Mouse (Mus musculus) forebrain, embryonic 16.5 days (tissue): ENCODE measurements at regions not wholly inside any gene's neighbourhood (a gene's known extent, or its start where the extent isn't known, plus 50 kb on each side); places are given as distances from the start of the nearest gene placed in this dataset.
A peak's percentile ranks its signal among the peaks of the same experiment; 100 is the strongest.

Experiments used
- ATAC-seq: fragments of 200-750 bp; cut with Nextera tagmentation; 2 replicates; pipeline ENCODE4 v1.8.0; 2017; ENCODE audit warnings: mild to moderate bottlenecking, moderate library complexity
- H3K27ac ChIP-seq: fragments of 300-500 bp; sonication (generic); 2 replicates; pipeline ENCODE4 v1.5.1; 2014; ENCODE audit warnings: low read length, control low read depth
- H3K27me3 ChIP-seq: fragments of 300-500 bp; sonication (generic); replicated peaks from 2 replicates; pipeline ENCODE4 v1.6.1; 2014; ENCODE audit warnings: low read length; ENCODE audit not compliant: control insufficient read depth, insufficient read depth
- H3K36me3 ChIP-seq: fragments of 300-500 bp; sonication (generic); 2 replicates; pipeline ENCODE4 v1.6.1; 2014; ENCODE audit not compliant: control insufficient read depth, insufficient read depth
- H3K4me1 ChIP-seq: fragments of 300-500 bp; sonication (generic); replicated peaks from 2 replicates; pipeline ENCODE4 v1.6.1; 2014; ENCODE audit warnings: low read length; ENCODE audit not compliant: control insufficient read depth, insufficient read depth
- H3K4me2 ChIP-seq: fragments of 300-500 bp; sonication (generic); 2 replicates; pipeline ENCODE4 v1.6.1; 2014; ENCODE audit warnings: mild to moderate bottlenecking, low read length, control low read depth
- H3K4me3 ChIP-seq: fragments of 300-500 bp; sonication (generic); replicated peaks from 2 replicates; pipeline ENCODE4 v1.5.1; 2014; ENCODE audit warnings: mild to moderate bottlenecking, low read length, control low read depth
- H3K9ac ChIP-seq: fragments of 300-500 bp; sonication (generic); replicated peaks from 2 replicates; pipeline ENCODE4 v1.6.1; 2014; ENCODE audit warnings: low read depth, low read length, control low read depth
- H3K9me3 ChIP-seq: fragments of 300-500 bp; sonication (generic); 2 replicates; pipeline ENCODE4 v1.6.1; 2016; ENCODE audit warnings: low read length; ENCODE audit not compliant: control insufficient read depth
- WGBS: fragments of 180-500 bp; shearing (Covaris S2); extraction: QIAGEN DNeasy Blood & Tissue Kit; methylation state at CpG from one replicate; pipeline ENCODE4 v1.1.7; 2014; 5-methylcytosine and 5-hydroxymethylcytosine counted together

GRCm38 (mm10) chr2:101462450-101462849 lies 162.1 kb upstream of the Rag2 start:
- Histone ChIP-seq H3K27ac (no peak overlapping the region), H3K27me3 (no peaks in the 10 kb centered on the region), H3K9ac (no peak overlapping the region), H3K9me3 (no peaks in the 10 kb centered on the region), H3K36me3 (no peaks in the 10 kb centered on the region), H3K4me1 (no peaks in the 10 kb centered on the region), H3K4me2 (no peak overlapping the region), H3K4me3 (no peak overlapping the region)
- WGBS: 82% methylated on average over 1 of the region's 1 CpGs
- ATAC-seq: no peak

GRCm38 (mm10) chr2:101464291-101465140 lies 160.0 kb upstream of the Rag2 start:
- Histone ChIP-seq H3K27me3 (no peaks in the 10 kb centered on the region), H3K36me3 (no peaks in the 10 kb centered on the region), H3K27ac (no peak overlapping the region), H3K9me3 (no peaks in the 10 kb centered on the region), H3K4me1 (no peaks in the 10 kb centered on the region), H3K4me2 (no peak overlapping the region), H3K4me3 (no peak overlapping the region), H3K9ac (no peak overlapping the region)
- ATAC-seq: peak; percentile 33; the same call in 1 of the 2 replicates
- WGBS: 66% methylated on average over 9 of the region's 9 CpGs

GRCm38 (mm10) chr2:101470569-101471100 lies 153.9 kb upstream of the Rag2 start:
- Histone ChIP-seq H3K4me1 (no peaks in the 10 kb centered on the region), H3K9me3 (no peaks in the 10 kb centered on the region), H3K36me3 (no peaks in the 10 kb centered on the region), H3K27me3 (no peaks in the 10 kb centered on the region), H3K4me3 (no peak overlapping the region), H3K27ac (no peak overlapping the region), H3K9ac (no peak overlapping the region), H3K4me2 (no peak overlapping the region)
- no peak for ATAC-seq
- WGBS: 81% methylated on average over 6 of the region's 6 CpGs

GRCm38 (mm10) chr2:101472449-101473115 lies 151.9 kb upstream of the Rag2 start:
- ATAC-seq: peak; percentile 81
- H3K4me1 ChIP-seq: no peaks in the 10 kb centered on the region
- no peak overlapping the region for H3K4me3 ChIP-seq
- 31% methylated on average over 8 of the region's 8 CpGs for WGBS
- H3K36me3 ChIP-seq: no peaks in the 10 kb centered on the region
- H3K27me3 ChIP-seq: no peaks in the 10 kb centered on the region
- no peaks in the 10 kb centered on the region for H3K9me3 ChIP-seq
- no peak overlapping the region for H3K9ac ChIP-seq
- H3K27ac ChIP-seq: no peak overlapping the region
- H3K4me2 ChIP-seq: no peak overlapping the region

GRCm38 (mm10) chr2:101473116-101473485 lies 151.4 kb upstream of the Rag2 start:
- Histone ChIP-seq H3K4me2 (no peak overlapping the region), H3K4me1 (no peaks in the 10 kb centered on the region), H3K9ac (no peak overlapping the region), H3K27ac (no peak overlapping the region), H3K36me3 (no peaks in the 10 kb centered on the region), H3K4me3 (no peak overlapping the region), H3K27me3 (no peaks in the 10 kb centered on the region), H3K9me3 (no peaks in the 10 kb centered on the region)
- ATAC-seq: no peak
- 90% methylated on average over 4 of the region's 4 CpGs for WGBS

GRCm38 (mm10) chr2:101476862-101477261 lies 147.7 kb upstream of the Rag2 start:
- Histone ChIP-seq H3K4me3 (no peak overlapping the region), H3K27me3 (no peaks in the 10 kb centered on the region), H3K36me3 (no peaks in the 10 kb centered on the region), H3K9ac (no peak overlapping the region), H3K4me2 (no peak overlapping the region), H3K27ac (no peak overlapping the region), H3K4me1 (no peaks in the 10 kb centered on the region), H3K9me3 (no peaks in the 10 kb centered on the region)
- no peak for ATAC-seq
- WGBS: 84% methylated on average over 2 of the region's 2 CpGs

- no peaks in the 10 kb centered on the region for H3K36me3 ChIP-seq
- H3K9ac ChIP-seq: no peak overlapping the region
- ATAC-seq: no peak
- H3K27ac ChIP-seq: no peak overlapping the region
- no peak overlapping the region for H3K4me2 ChIP-seq
- H3K27me3 ChIP-seq: no peaks in the 10 kb centered on the region
- no peak overlapping the region for H3K4me3 ChIP-seq
- no peaks in the 10 kb centered on the region for H3K4me1 ChIP-seq
- H3K9me3 ChIP-seq: no peaks in the 10 kb centered on the region
- WGBS: 97% methylated on average over 2 of the region's 2 CpGs
These were observed 134.3 kb upstream of the Rag2 start for GRCm38 (mm10) chr2:101490207-101490606.

GRCm38 (mm10) chr2:101491762-101492161 lies 132.8 kb upstream of the Rag2 start:
- H3K4me1 ChIP-seq: no peaks in the 10 kb centered on the region
- 81% methylated on average over 3 of the region's 3 CpGs for WGBS
- no peak overlapping the region for H3K4me2 ChIP-seq
- no peaks in the 10 kb centered on the region for H3K27me3 ChIP-seq
- H3K36me3 ChIP-seq: no peaks in the 10 kb centered on the region
- no peak overlapping the region for H3K4me3 ChIP-seq
- no peak overlapping the region for H3K27ac ChIP-seq
- ATAC-seq: no peak
- H3K9me3 ChIP-seq: no peaks in the 10 kb centered on the region
- no peak overlapping the region for H3K9ac ChIP-seq

GRCm38 (mm10) chr2:101508116-101508515 lies 116.4 kb upstream of the Rag2 start:
- H3K9ac ChIP-seq: no peak overlapping the region
- no peaks in the 10 kb centered on the region for H3K9me3 ChIP-seq
- H3K27me3 ChIP-seq: no peaks in the 10 kb centered on the region
- no peaks in the 10 kb centered on the region for H3K36me3 ChIP-seq
- no peak overlapping the region for H3K27ac ChIP-seq
- ATAC-seq: no peak
- H3K4me2 ChIP-seq: no peak overlapping the region
- H3K4me3 ChIP-seq: no peak overlapping the region
- H3K4me1 ChIP-seq: no peaks in the 10 kb centered on the region
